Mouse (Mus musculus): ENCODE measurements at regions not wholly inside any gene's neighbourhood (a gene's known extent, or its start where the extent isn't known, plus 50 kb on each side); places are given as distances from the start of the nearest gene placed in this dataset.
"Not testable (repeated sequence)": the region's sequence is repeated elsewhere in the genome, so short reads cannot be mapped to it uniquely, and the experiment has no call there.

- DNase-seq: no peak
These were observed 492.5 kb upstream of the Zfp960 start for GRCm38 (mm10) chr17:16571403-16571802.

- DNase-seq: no peak
These were observed 475.1 kb upstream of the Zfp960 start for GRCm38 (mm10) chr17:16588791-16589190.

- no peak for DNase-seq
These were observed 464.2 kb upstream of the Zfp960 start for GRCm38 (mm10) chr17:16599671-16600070.

GRCm38 (mm10) chr17:16612405-16612979 lies 451.4 kb upstream of the Zfp960 start:
- no peak for DNase-seq

GRCm38 (mm10) chr17:16621931-16622556 lies 441.9 kb upstream of the Zfp960 start:
- DNase-seq: no peak

GRCm38 (mm10) chr17:16629854-16630253 lies 434.1 kb upstream of the Zfp960 start:
- DNase-seq: no peak

- no peak for DNase-seq
These were observed 430.5 kb upstream of the Zfp960 start for GRCm38 (mm10) chr17:16633426-16633825.

- no peak for DNase-seq
These were observed 426.4 kb upstream of the Zfp960 start for GRCm38 (mm10) chr17:16637463-16637862.

GRCm38 (mm10) chr17:16647942-16648341 lies 416.0 kb upstream of the Zfp960 start:
- no peak for DNase-seq

- DNase-seq: no peak
These were observed 398.7 kb upstream of the Zfp960 start for GRCm38 (mm10) chr17:16665253-16665652.

GRCm38 (mm10) chr17:16667606-16668005 lies 396.3 kb upstream of the Zfp960 start:
- DNase-seq: no peak

- no peak for DNase-seq
These were observed 359.7 kb upstream of the Zfp960 start for GRCm38 (mm10) chr17:16704199-16704598.

GRCm38 (mm10) chr17:16705890-16706289 lies 358.0 kb upstream of the Zfp960 start:
- no peak for DNase-seq

- DNase-seq: no peak
These were observed 337.0 kb upstream of the Zfp960 start for GRCm38 (mm10) chr17:16726904-16727303.

- no peak for DNase-seq
These were observed 310.8 kb upstream of the Zfp960 start for GRCm38 (mm10) chr17:16753090-16753489.

- not testable (repeated sequence) for DNase-seq
These were observed 293.3 kb upstream of the Zfp960 start for GRCm38 (mm10) chr17:16770587-16770986.

GRCm38 (mm10) chr17:16798316-16798715 lies 265.6 kb upstream of the Zfp960 start:
- no peak for DNase-seq

GRCm38 (mm10) chr17:16804986-16805385 lies 258.9 kb upstream of the Zfp960 start:
- no peak for DNase-seq

GRCm38 (mm10) chr17:16818421-16818820 lies 245.5 kb upstream of the Zfp960 start:
- DNase-seq: no peak

- no peak for DNase-seq
These were observed 242.2 kb upstream of the Zfp960 start for GRCm38 (mm10) chr17:16821716-16822115.

GRCm38 (mm10) chr17:16839152-16839551 lies 224.8 kb upstream of the Zfp960 start:
- DNase-seq: no peak

GRCm38 (mm10) chr17:16860771-16861170 lies 203.1 kb upstream of the Zfp960 start:
- no peak for DNase-seq

GRCm38 (mm10) chr17:16900791-16901190 lies 163.1 kb upstream of the Zfp960 start:
- peak in 1 of 2 experiments; percentile 32 for DNase-seq

GRCm38 (mm10) chr17:16918191-16918590 lies 145.7 kb upstream of the Zfp960 start:
- DNase-seq: no peak

GRCm38 (mm10) chr17:16926200-16926599 lies 137.7 kb upstream of the Zfp960 start:
- no peak for DNase-seq
